Mouse (Mus musculus) heart, adult 2 months (tissue): ENCODE measurements around the gene H60c. TPM values are rescaled to one million over a fixed set of nuclear protein-coding genes. Genes with fewer than 3 reads are reported as not detected.

ENCODE experiments used
- DNase-seq, 2 experiments: peaks; one replicate each; pipeline ENCODE4 v3.0.0; 2021
- H3K27ac ChIP-seq: fragments of 200-600 bp; 2 replicates; pipeline ENCODE4 v1.8.1; 2022
- H3K27me3 ChIP-seq: fragments of 200-500 bp; 2 replicates; pipeline ENCODE4 v1.6.1; 2012; ENCODE audit warnings: mild to moderate bottlenecking, low read length, inconsistent platforms, mixed read lengths; ENCODE audit not compliant: control insufficient read depth, insufficient read depth
- H3K36me3 ChIP-seq: fragments of 200-500 bp; 2 replicates; pipeline ENCODE4 v1.6.1; 2012; ENCODE audit warnings: low read length, inconsistent platforms; ENCODE audit not compliant: control insufficient read depth, insufficient read depth
- H3K4me1 ChIP-seq: fragments of 200-500 bp; 2 replicates; pipeline ENCODE4 v1.6.1; 2011; ENCODE audit warnings: low read length; ENCODE audit not compliant: control insufficient read depth, insufficient read depth
- H3K4me3 ChIP-seq: fragments of 200-600 bp; 2 replicates; pipeline ENCODE4 v1.8.1; 2022
- H3K79me2 ChIP-seq: fragments of 200-500 bp; replicated peaks from 2 replicates; pipeline ENCODE4 v1.6.1; 2012; ENCODE audit warnings: mild to moderate bottlenecking, inconsistent platforms, low read length, moderate library complexity, mixed read lengths; ENCODE audit not compliant: control insufficient read depth, insufficient read depth
- H3K9ac ChIP-seq: fragments of 200-500 bp; 2 replicates; pipeline ENCODE4 v1.6.1; 2012; ENCODE audit warnings: low read depth, mild to moderate bottlenecking, control low read depth, inconsistent platforms, low read length, mixed read lengths
- CTCF ChIP-seq: fragments of 200-600 bp; IDR thresholded peaks from 2 replicates; pipeline ENCODE4 v1.8.1; 2022; ENCODE audit warnings: antibody characterized with exemption, mild to moderate bottlenecking, moderate library complexity
- EP300 ChIP-seq: fragments of 200-500 bp; IDR thresholded peaks from 2 replicates; pipeline ENCODE4 v1.6.1; 2011; ENCODE audit warnings: low read depth, low read length, control low read depth; ENCODE audit not compliant: insufficient read depth
- POLR2A ChIP-seq: fragments of 200-500 bp; IDR thresholded peaks from 2 replicates; pipeline ENCODE4 v1.6.1; 2011; ENCODE audit warnings: mild to moderate bottlenecking, low read depth, low read length, control low read depth; ENCODE audit not compliant: insufficient read depth
- WGBS: fragments of 180-500 bp; shearing (Covaris S2); methylation state at CpG from one replicate; pipeline ENCODE4 v1.1.7; 2018; 5-methylcytosine and 5-hydroxymethylcytosine counted together
- intact Hi-C: fragments of 180-260 bp; cut with DNase I; formaldehyde crosslinking; loops from one replicate; pipeline ENCODE4 v1.15.1; 2025
- long read RNA-seq: library from polyadenylated mRNA; stranded (forward); transcript quantifications from one replicate; pipeline ENCODE4 v2.0.0, GENCODE M21; 2021
- polyA plus RNA-seq: library from polyadenylated mRNA; depleted of rRNA; stranded (reverse); fragments of >200 nt; gene quantifications from 2 replicates; pipeline ENCODE4 v1.2.3, GENCODE M21; 2012; rRNA removed
- total RNA-seq, 2 experiments: library from RNA; stranded (reverse); gene quantifications; 2 replicates each; pipeline ENCODE4 v1.2.3; 2021

The H60c gene
- not detected for total RNA-seq
- not detected in 2 replicates for polyA plus RNA-seq
- long read RNA-seq = 0 reads

GRCm38 (mm10) chr10:3267671-3268070, at the start of gene H60c:
Gene H60c, minus strand, starts transcription at chr10:3267771.
- intact Hi-C loops = no loop called here
- H3K4me3 ChIP-seq = no peak within 1 kb of the TSS
- 66% methylated on average over 8 of the region's 8 CpGs for WGBS
- H3K27ac ChIP-seq = no peak within 1 kb of the TSS
- no peak for DNase-seq
- no peaks in the 10 kb centered on the region for H3K27me3 ChIP-seq
- H3K4me1 ChIP-seq = no peaks in the 10 kb centered on the region
- no peak for TF ChIP-seq EP300
- TF ChIP-seq CTCF = no peak
- no peak for TF ChIP-seq POLR2A
- no peak within 1 kb of the TSS for H3K9ac ChIP-seq
- no peaks in the 10 kb centered on the region for H3K79me2 ChIP-seq
- H3K36me3 ChIP-seq = no peaks in the 10 kb centered on the region

DNA sequence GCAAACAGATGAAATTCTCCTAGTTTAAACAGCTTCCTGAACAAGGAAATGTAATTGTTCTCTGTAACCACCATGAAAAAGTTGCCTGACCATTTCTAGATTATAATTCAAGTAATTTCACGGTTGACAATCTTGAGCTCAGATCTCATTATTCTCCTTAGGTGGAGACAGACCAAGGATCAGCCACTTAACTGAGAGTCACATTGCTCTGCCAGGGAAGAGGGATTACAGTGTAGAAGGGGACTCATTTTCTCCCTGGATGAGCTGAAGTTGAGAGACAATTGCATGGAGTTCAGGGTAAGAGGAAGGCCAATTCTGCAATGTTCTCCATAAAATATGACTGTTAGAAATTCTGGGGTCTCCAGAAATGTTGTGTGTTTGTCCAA, 41.2 kb upstream of the H60c start:
- DNase-seq = no peak
- no peak overlapping the region for H3K9ac ChIP-seq
- no peak overlapping the region for H3K27ac ChIP-seq
- WGBS = 78% methylated on average over 1 of the region's 1 CpGs
- no peak overlapping the region for H3K4me3 ChIP-seq
- TF ChIP-seq CTCF = no peak
- TF ChIP-seq POLR2A = no peak
- TF ChIP-seq EP300 = no peak
- H3K27me3 ChIP-seq = no peaks in the 10 kb centered on the region
- H3K4me1 ChIP-seq = no peaks in the 10 kb centered on the region
- no peaks in the 10 kb centered on the region for H3K79me2 ChIP-seq
- intact Hi-C loops = no loop called here
- H3K36me3 ChIP-seq = no peaks in the 10 kb centered on the region

GRCm38 (mm10) chr10:3308180-3308820, 40.7 kb upstream of the H60c start:
- Histone ChIP-seq H3K27me3 (no peaks in the 10 kb centered on the region), H3K27ac (no peak overlapping the region), H3K36me3 (no peaks in the 10 kb centered on the region), H3K9ac (no peak overlapping the region), H3K4me1 (no peaks in the 10 kb centered on the region), H3K4me3 (no peak overlapping the region), H3K79me2 (no peaks in the 10 kb centered on the region)
- no peak for DNase-seq
- TF ChIP-seq CTCF (no peak), EP300 (no peak), POLR2A (no peak)
- 58% methylated on average over 4 of the region's 4 CpGs for WGBS
- intact Hi-C loops = no loop called here

DNA sequence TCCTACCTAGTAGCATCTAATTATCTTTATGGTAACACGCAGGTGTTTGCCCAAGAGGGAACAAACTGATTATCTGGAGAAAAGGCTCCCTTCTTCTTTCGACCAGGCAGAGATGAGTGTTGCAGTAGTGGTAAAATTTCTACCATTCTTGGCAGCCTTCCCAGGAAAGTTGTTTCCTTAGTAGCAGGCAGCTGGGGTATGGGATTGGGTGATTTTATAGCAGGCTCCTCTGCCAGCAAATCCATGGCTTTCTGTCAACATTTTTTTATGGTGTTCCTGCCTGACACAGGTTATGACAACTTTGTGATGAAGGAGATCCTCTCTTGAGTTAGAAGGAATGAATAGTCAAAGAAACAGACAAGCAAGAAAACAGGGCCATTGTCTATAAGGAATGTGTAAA, 40.2 kb upstream of the H60c start:
- intact Hi-C loops = no loop called here
- Histone ChIP-seq H3K4me1 (no peaks in the 10 kb centered on the region), H3K27ac (no peak overlapping the region), H3K36me3 (no peaks in the 10 kb centered on the region), H3K4me3 (no peak overlapping the region), H3K9ac (no peak overlapping the region), H3K27me3 (no peaks in the 10 kb centered on the region), H3K79me2 (no peaks in the 10 kb centered on the region)
- TF ChIP-seq POLR2A (no peak), EP300 (no peak), CTCF (no peak)
- no peak for DNase-seq
- WGBS = 17% methylated on average over 2 of the region's 2 CpGs

GRCm38 (mm10) chr10:3293969-3294368, 26.4 kb upstream of the H60c start:
- no peak overlapping the region for H3K4me3 ChIP-seq
- 51% methylated on average over 2 of the region's 2 CpGs for WGBS
- H3K4me1 ChIP-seq = no peaks in the 10 kb centered on the region

DNA sequence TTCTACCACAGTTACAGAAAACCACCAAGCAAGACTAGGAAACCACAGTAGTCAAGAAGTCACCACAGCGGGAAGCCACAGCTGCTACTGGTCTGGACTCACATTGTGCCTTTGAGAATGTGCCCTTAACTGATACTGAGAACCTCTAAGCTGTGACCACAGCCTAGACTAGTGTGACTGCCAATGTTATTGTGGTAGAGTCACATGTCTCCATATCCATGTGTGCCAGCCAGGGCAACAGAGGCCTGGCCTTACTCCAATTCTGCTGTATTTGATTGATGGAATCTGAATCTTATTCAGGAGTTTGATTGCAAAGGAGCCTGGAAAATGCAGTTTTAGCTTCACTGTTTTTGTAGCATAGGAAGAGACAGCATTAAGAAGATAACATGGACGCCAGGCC, 13.5 kb upstream of the H60c start:
- intact Hi-C loops = no loop called here
- no peak for DNase-seq
- no peaks in the 10 kb centered on the region for H3K79me2 ChIP-seq
- no peaks in the 10 kb centered on the region; the same call in 1 of the 2 replicates for H3K4me1 ChIP-seq
- TF ChIP-seq CTCF = no peak
- TF ChIP-seq POLR2A = no peak
- TF ChIP-seq EP300 = no peak
- WGBS = 55% methylated on average over 2 of the region's 2 CpGs
- H3K9ac ChIP-seq = no peak overlapping the region
- no peaks in the 10 kb centered on the region for H3K27me3 ChIP-seq
- H3K36me3 ChIP-seq = no peaks in the 10 kb centered on the region
- H3K4me3 ChIP-seq = no peak overlapping the region
- H3K27ac ChIP-seq = no peak overlapping the region

More at GRCm38 (mm10) chr10:3293969-3294368, 26.4 kb upstream of the H60c start:
- no peak for DNase-seq
- TF ChIP-seq CTCF = no peak
- Histone ChIP-seq H3K79me2 (no peaks in the 10 kb centered on the region), H3K27me3 (no peaks in the 10 kb centered on the region), H3K36me3 (no peaks in the 10 kb centered on the region), H3K9ac (no peak overlapping the region), H3K27ac (no peak overlapping the region)
- intact Hi-C loops = no loop called here
